Mouse (Mus musculus): ENCODE measurements around the gene Acot6. TPM values are rescaled to one million over a fixed set of nuclear protein-coding genes. Genes with fewer than 3 reads are reported as not detected.
"Not testable (repeated sequence)": the region's sequence is repeated elsewhere in the genome, so short reads cannot be mapped to it uniquely, and the experiment has no call there.

Gene Acot6
- polyA plus RNA-seq, 2 experiments, result 2.2 to 4.0 TPM

GRCm38 (mm10) chr12:84077371-84077990 lies 23.0 kb upstream of the Acot6 start:
- no peaks in the 10 kb centered on the region for H3K27me3 ChIP-seq (ENCODE audit: control insufficient read depth, insufficient read depth, low read length)
- no peak overlapping the region for H3K4me3 ChIP-seq (replicated peaks; ENCODE audit: low read length)
- H3K36me3 ChIP-seq (ENCODE audit: control insufficient read depth, insufficient read depth, low read length), result no peaks in the 10 kb centered on the region
- ATAC-seq (ENCODE audit: low FRiP score, low read depth), result no peak
- H3K27ac ChIP-seq (replicated peaks; ENCODE audit: low read depth, low read length), result no peak overlapping the region
- no peaks in the 10 kb centered on the region for H3K4me1 ChIP-seq (ENCODE audit: control insufficient read depth, insufficient read depth, low read length)
- 81% methylated on average over 4 of the region's 4 CpGs for WGBS
- no peak overlapping the region for H3K9ac ChIP-seq (ENCODE audit: low read depth, low read length, severe bottlenecking)
- no peak overlapping the region for H3K4me2 ChIP-seq (replicated peaks; ENCODE audit: low read depth, low read length, severe bottlenecking)
- TF ChIP-seq POLR2A (IDR thresholded peaks at IDR 0.05; ENCODE audit: borderline replicate concordance, extremely low read depth, insufficient read depth, insufficient read length), result no peak
- H3K9me3 ChIP-seq (ENCODE audit: control insufficient read depth, low read length), result no peaks in the 10 kb centered on the region
- DNase-seq (ENCODE audit: low spot score), result no peak

- Histone ChIP-seq H3K4me2 (replicated peaks; ENCODE audit: low read depth, low read length, severe bottlenecking) (no peak overlapping the region), H3K27me3 (ENCODE audit: control insufficient read depth, insufficient read depth, low read length) (no peaks in the 10 kb centered on the region), H3K4me1 (ENCODE audit: control insufficient read depth, insufficient read depth, low read length) (no peaks in the 10 kb centered on the region), H3K27ac (replicated peaks; ENCODE audit: low read depth, low read length) (no peak overlapping the region), H3K4me3 (replicated peaks; ENCODE audit: low read length) (no peak overlapping the region), H3K9ac (ENCODE audit: low read depth, low read length, severe bottlenecking) (no peak overlapping the region), H3K36me3 (ENCODE audit: control insufficient read depth, insufficient read depth, low read length) (no peaks in the 10 kb centered on the region), H3K9me3 (ENCODE audit: control insufficient read depth, low read length) (no peaks in the 10 kb centered on the region)
- WGBS, result 85% methylated on average over 2 of the region's 2 CpGs
- ATAC-seq (ENCODE audit: low FRiP score, low read depth) (no peak), DNase-seq (ENCODE audit: low spot score) (no peak)
- TF ChIP-seq POLR2A (IDR thresholded peaks at IDR 0.05; ENCODE audit: borderline replicate concordance, extremely low read depth, insufficient read depth, insufficient read length), result no peak
Observed at GRCm38 (mm10) chr12:84083842-84084241, 16.6 kb upstream of the Acot6 start.

- TF ChIP-seq POLR2A (IDR thresholded peaks at IDR 0.05; ENCODE audit: borderline replicate concordance, extremely low read depth, insufficient read depth, insufficient read length), result no peak
- Histone ChIP-seq H3K27me3 (ENCODE audit: control insufficient read depth, insufficient read depth, low read length) (no peaks in the 10 kb centered on the region), H3K4me3 (replicated peaks; ENCODE audit: low read length) (no peak overlapping the region), H3K27ac (replicated peaks; ENCODE audit: low read depth, low read length) (no peak overlapping the region), H3K9me3 (ENCODE audit: control insufficient read depth, low read length) (no peaks in the 10 kb centered on the region), H3K9ac (ENCODE audit: low read depth, low read length, severe bottlenecking) (no peak overlapping the region), H3K4me2 (replicated peaks; ENCODE audit: low read depth, low read length, severe bottlenecking) (no peak overlapping the region), H3K36me3 (ENCODE audit: control insufficient read depth, insufficient read depth, low read length) (no peaks in the 10 kb centered on the region), H3K4me1 (ENCODE audit: control insufficient read depth, insufficient read depth, low read length) (no peaks in the 10 kb centered on the region)
- ATAC-seq (ENCODE audit: low FRiP score, low read depth), result no peak
- 87% methylated on average over 4 of the region's 4 CpGs for whole genome bisulfite sequencing
- DNase-seq (ENCODE audit: low spot score), result no peak
Observed at GRCm38 (mm10) chr12:84084581-84084980, 15.9 kb upstream of the Acot6 start.

DNA sequence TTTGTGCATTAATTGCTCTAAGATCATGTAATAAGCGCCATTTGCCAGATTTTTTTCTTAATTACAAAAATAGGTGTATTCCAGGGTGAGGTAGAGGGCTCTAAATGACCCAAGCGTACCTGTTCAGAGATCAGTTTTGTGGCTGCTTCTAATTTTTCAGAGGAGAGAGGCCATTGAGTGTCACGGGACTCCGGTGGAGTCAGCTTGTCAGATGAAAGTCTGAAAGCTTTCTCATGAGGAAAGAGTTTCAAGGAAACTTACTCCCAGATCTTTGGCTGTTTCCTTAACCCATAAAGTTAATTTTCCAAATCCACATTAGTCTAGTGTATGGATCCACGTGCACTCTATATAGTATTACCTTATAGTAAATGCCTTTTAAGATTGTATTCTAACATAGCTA lies 5.8 kb upstream of the Acot6 start:
- H3K4me2 ChIP-seq (replicated peaks; ENCODE audit: low read depth, low read length, severe bottlenecking); ATAC-seq (ENCODE audit: low FRiP score, low read depth); H3K9ac ChIP-seq (ENCODE audit: low read depth, low read length, severe bottlenecking); H3K4me3 ChIP-seq (replicated peaks; ENCODE audit: low read length); H3K9me3 ChIP-seq (ENCODE audit: control insufficient read depth, low read length); DNase-seq (ENCODE audit: low spot score); H3K27me3 ChIP-seq (ENCODE audit: control insufficient read depth, insufficient read depth, low read length); H3K27ac ChIP-seq (replicated peaks; ENCODE audit: low read depth, low read length); H3K36me3 ChIP-seq (ENCODE audit: control insufficient read depth, insufficient read depth, low read length); H3K4me1 ChIP-seq (ENCODE audit: control insufficient read depth, insufficient read depth, low read length): not testable (repeated sequence)
- WGBS, result 92% methylated on average over 5 of the region's 5 CpGs

GRCm38 (mm10) chr12:84099605-84100004 lies 849 bp upstream of the Acot6 start:
- WGBS, result 98% methylated on average over 2 of the region's 2 CpGs
- no peak for ATAC-seq (ENCODE audit: low FRiP score, low read depth)

GRCm38 (mm10) chr12:84100071-84100470 lies 383 bp upstream of the Acot6 start:
- Histone ChIP-seq H3K9me3 (ENCODE audit: control insufficient read depth, low read length) (no peaks in the 10 kb centered on the region), H3K4me1 (ENCODE audit: control insufficient read depth, insufficient read depth, low read length) (no peaks in the 10 kb centered on the region), H3K9ac (ENCODE audit: low read depth, low read length, severe bottlenecking) (no peak overlapping the region), H3K36me3 (ENCODE audit: control insufficient read depth, insufficient read depth, low read length) (no peaks in the 10 kb centered on the region), H3K4me3 (replicated peaks; ENCODE audit: low read length) (peak overlapping the region; percentile 49), H3K4me2 (replicated peaks; ENCODE audit: low read depth, low read length, severe bottlenecking) (peak overlapping the region; percentile 66), H3K27me3 (ENCODE audit: control insufficient read depth, insufficient read depth, low read length) (no peaks in the 10 kb centered on the region), H3K27ac (replicated peaks; ENCODE audit: low read depth, low read length) (no peak overlapping the region)
- DNase-seq (ENCODE audit: low spot score), result no peak
- 69% methylated on average over 1 of the region's 1 CpGs for WGBS
- TF ChIP-seq POLR2A (IDR thresholded peaks at IDR 0.05; ENCODE audit: borderline replicate concordance, extremely low read depth, insufficient read depth, insufficient read length), result no peak
- no peak for ATAC-seq (ENCODE audit: low FRiP score, low read depth)

More at GRCm38 (mm10) chr12:84099605-84100004, 849 bp upstream of the Acot6 start:
- no peaks in the 10 kb centered on the region for H3K9me3 ChIP-seq (ENCODE audit: control insufficient read depth, low read length)
- no peaks in the 10 kb centered on the region for H3K27me3 ChIP-seq (ENCODE audit: control insufficient read depth, insufficient read depth, low read length)
- no peak overlapping the region for H3K4me2 ChIP-seq (replicated peaks; ENCODE audit: low read depth, low read length, severe bottlenecking)
- H3K4me1 ChIP-seq (ENCODE audit: control insufficient read depth, insufficient read depth, low read length), result no peaks in the 10 kb centered on the region
- H3K4me3 ChIP-seq (replicated peaks; ENCODE audit: low read length), result no peak overlapping the region
- no peak overlapping the region for H3K9ac ChIP-seq (ENCODE audit: low read depth, low read length, severe bottlenecking)
- no peak for DNase-seq (ENCODE audit: low spot score)
- no peaks in the 10 kb centered on the region for H3K36me3 ChIP-seq (ENCODE audit: control insufficient read depth, insufficient read depth, low read length)
- no peak overlapping the region for H3K27ac ChIP-seq (replicated peaks; ENCODE audit: low read depth, low read length)
- TF ChIP-seq POLR2A (IDR thresholded peaks at IDR 0.05; ENCODE audit: borderline replicate concordance, extremely low read depth, insufficient read depth, insufficient read length), result no peak
